Mouse (Mus musculus) G1E-ER4 (cell line): Measurements from ENCODE around the gene Alms1. TPM values are rescaled to one million over a fixed set of nuclear protein-coding genes. Genes with fewer than 3 reads are reported as not detected.

Source experiments
- GATA1 ChIP-seq: IDR thresholded peaks from one replicate; pipeline ENCODE4 v1.8.0; 2012; ENCODE audit warnings: low read length, inconsistent platforms
- polyA plus RNA-seq: library from polyadenylated mRNA; stranded (reverse); fragments of >175 nt; gene quantifications from 2 replicates; pipeline ENCODE4 v1.2.3, GENCODE M21; 2012

Alms1 gene
- 1.3 and 1.7 TPM in 2 replicates for polyA plus RNA-seq

DNA sequence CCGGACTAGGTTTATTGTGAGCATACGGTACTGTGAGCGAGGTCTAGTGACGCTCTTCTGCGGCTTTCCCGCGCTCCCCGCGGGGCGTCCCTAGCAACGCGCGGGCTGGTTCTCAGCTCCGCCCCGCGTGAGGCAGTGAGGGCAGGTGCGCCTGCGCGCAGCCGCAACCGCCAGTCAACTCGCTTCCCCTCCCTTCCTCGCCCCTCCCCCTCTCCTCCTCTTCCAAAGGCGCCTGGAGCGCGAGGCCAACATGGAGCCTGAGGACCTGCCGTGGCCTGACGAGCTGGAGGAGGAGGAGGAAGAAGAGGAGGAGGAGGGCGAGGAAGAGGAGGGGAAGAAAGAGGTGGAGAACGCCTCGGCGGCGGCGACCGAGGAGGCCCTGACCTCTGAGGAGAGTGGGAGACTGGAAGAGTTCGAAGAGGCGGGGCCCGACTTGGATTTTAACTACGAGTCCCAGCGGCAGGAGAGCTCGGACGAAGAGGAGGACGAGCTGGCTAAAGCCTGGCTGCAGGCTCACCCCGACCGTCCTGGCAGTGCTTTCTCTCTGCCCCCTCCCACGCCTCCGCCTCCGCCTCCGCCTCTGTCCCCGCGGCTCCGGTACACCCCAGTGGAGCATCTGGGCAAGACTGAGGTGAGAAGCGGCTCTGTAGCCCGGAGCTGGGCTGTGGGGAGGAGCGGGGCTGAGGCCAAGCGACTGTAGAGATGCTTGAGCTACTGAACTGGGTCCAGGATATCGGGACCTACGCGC, at the start of gene Alms1:
Alms1 (plus strand) TSS at position 136 of the 748 bp plus-strand sequence.
- TF ChIP-seq GATA1: no peak

DNA sequence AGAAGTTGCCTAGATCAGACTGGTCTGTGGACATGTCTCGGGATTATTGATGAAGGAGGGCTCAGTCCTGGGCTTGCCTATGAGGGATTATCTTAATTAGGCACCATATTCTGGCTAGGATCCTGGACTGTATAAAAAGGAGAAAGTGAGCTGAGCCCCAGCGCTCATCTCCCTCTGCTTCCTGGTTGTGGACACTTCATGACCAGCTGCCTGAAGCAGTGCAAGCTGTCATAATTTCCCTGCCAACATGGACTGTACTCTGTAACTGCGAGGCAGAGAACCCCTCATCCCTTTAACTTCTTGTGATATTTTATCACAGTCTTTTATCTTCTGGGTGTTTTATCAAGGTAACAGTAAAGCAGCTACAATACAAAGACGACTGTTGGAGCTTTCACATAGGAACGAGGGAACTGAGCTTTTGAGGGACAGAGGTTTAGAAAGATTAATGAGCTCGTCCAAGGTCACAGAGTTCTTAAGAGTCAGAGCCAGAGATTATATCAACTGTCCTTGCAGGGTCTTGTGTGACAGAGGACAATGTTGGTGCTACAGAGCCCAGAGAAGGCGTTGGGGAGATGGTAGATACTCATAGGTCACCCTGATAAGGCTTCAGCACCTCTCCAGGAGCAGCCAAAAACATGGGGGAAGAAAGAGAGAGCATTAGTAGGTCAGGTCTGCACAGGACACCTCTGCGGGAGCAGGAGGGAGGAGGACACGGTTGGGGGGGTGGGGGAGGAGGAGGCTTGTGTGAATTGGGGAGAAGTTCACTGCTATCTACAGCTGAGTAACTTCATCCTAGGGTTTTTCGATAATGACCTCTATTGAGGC, 43.8 kb upstream of the Alms1 start:
- TF ChIP-seq GATA1: no peak

DNA sequence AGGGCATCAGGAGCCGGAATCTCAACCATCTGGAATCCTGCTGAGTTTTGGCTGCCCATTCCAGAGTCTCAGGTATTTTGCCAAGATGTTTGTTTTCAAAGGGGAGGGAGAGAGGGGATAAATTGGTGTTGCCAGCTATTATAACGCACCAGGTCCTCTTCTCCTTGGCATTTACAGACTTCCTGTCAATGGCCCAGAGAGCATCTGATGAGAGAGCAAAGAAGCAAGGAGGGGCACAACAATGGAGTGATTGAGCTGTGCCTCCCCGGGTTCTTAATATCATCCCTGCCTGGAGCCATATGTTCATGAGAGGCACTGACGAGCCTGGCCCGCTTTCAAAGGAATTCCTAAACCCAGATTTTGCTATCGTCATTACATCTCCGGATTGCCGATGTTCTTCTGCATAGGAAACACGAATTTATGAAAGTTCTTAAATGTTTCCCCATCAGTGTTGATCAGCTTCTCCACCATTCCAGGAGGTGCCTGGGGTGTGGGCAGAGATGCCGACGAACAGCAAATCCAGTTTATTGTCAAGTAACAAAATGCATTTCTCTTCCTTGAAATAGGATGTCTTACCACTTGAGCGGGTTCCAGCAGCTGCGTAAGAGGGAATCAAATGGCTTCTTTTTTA, 43.0 kb upstream of the Alms1 start:
- TF ChIP-seq GATA1: no peak

DNA sequence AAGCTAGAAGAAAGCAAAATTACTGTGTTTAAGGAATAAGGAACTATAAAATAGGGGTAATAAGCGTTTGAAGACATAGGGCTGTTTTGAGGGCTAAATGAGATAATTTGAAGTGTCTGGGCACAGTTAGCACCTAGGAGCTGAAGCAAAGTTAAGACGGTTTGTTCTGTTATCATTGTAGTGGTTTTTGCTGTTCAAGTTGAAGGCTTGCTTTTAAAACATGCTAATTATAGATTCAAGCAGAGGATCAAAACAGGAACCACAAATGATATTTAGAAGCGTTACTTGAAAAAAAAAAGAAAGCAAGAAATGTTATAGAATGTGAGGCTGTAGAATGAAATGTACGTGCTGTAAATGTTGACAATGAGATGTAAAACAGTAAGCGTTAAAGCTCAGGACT, 39.7 kb upstream of the Alms1 start:
- no peak for TF ChIP-seq GATA1

DNA sequence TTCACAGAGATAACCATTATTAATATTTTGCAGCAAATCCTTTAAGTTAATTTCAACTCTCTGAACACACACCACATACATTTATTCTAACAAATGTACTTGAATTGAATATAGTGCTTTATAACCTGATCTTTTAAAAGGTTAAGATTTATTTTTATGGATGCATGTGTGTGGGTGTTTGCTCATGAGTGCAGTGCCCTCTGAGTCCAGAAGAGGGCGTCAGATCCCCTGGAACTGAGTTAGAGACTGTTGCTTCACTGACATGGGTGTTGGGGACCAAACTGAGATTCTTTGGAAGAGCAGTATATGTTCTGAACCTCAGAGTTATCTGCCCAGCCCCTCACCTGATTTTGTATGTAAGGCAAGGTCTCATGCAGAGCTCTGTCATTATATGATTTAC, 25.0 kb upstream of the Alms1 start:
- no peak for TF ChIP-seq GATA1

DNA sequence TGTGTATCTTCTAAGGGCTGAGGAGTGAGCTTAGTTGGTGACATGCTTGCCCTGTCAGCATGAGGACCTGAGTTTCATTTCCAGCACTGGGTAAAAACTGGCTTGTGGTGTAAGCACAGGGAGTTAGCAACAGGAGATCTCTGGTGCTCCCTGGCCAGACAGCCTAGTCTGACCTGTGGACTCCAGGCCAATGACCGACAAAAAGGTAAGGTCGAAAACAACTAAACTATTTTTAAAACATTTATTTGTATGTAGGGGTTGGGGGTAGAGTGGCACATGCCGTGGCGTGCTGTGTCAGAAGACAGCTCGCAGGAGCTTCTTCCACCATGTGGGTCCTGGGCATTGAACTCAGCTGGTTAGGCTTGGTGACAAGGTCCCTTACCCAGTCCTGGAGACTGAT, 14.5 kb upstream of the Alms1 start:
- no peak for TF ChIP-seq GATA1

DNA sequence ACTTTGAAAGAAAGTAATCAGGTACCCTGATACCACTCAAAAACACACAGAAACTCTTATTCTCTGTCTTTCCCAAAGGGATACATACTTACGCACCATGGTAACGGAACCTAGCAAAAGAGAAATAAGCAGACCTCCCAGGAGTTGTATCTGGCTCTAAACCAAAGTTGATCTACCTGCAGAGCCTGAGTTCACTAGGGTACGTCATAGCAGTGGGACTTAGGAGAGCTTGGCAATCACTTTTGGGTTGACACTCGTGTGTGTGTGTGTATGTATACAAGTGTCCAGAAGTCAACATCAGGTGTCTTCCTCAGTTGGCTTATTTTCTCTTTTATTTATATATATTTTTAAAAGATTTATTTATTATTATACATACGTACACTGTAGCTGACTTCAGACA, 5.6 kb upstream of the Alms1 start:
- no peak for TF ChIP-seq GATA1

DNA sequence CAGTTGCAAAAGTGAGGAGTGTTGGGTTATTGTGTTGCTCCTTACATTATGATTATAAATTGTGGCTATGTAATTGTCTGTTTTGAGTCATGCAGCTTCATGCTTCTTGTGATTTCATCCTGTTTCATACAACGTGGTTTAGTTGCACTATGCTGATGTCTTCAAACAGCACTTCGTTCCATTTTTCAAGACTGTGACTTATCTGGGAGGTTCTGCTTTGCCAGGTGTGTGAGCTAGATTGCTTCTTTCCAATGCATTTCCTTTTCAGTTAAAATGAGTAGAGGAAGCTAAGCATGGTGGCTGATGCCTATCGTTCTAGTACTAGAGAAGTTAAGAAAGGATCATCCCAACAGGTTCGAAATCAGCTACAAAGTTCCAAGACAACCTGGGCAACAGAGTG, 2.7 kb upstream of the Alms1 start:
- TF ChIP-seq GATA1: no peak

DNA sequence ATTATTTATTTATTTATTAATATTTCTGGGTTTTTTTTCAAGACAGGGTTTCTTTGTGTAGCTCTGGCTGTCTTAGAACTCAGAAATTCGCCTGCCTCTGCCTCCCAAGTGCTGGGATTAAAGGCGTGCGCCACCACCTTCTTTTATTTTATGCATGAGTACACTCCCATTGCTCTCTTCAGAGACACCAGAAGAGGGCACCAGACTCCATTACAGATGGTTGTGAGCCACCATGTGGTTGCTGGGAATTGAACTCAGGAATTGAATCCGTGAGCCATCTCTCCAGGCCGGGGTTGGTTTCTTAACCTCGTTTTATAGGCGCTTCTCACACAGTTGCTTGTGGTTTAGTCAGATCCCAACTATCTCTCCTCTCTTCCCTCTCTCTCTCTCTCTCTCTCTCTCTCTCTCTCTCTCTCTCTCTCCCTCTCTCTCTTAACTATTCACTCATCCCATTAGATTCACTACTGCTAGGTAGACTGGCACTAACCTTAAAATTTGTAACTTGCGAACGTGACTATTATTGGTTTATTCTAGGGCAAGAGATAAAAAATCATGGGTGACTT, 445 bp upstream of the Alms1 start:
- TF ChIP-seq GATA1: no peak

DNA sequence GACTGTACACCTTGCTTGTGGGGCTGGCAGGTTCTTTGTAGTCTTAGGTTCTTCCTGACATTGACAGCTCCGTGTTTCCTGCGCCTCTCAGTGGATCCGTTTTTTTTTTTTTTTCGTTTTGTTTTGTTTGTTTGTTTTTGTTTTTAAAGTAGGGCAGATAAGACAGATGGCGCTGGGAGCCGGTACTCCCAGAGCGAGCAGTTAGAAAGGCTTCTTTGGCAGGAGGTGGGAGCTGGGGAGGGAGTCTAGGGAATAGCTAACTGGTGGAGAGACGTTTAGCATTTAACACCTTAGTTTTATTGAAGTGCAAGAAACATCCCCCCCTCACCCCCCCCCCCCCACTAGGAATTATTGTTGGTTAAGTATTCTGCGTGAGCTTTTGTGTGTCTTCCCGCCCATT, 833 bp downstream of the Alms1 start:
- TF ChIP-seq GATA1: no peak

DNA sequence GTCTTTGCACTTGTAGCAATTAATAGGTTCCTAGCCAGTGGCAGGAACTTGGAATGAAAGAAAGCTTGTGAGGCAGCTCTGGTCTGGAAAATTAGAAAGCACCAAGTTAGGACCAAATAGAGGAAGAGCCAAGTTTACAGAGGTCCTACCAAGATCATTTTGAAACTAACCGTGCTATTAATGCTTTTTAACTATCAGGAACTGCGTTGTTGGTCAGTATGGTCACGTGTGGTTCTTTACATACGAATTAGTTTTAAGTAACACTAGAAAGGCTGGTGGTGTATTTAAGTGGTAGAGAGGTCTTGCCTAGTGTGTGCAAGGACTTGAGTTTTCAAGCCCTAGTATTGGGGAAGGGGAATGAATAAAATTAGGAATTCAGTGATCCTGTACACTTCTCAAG, 1.2 kb downstream of the Alms1 start:
- no peak for TF ChIP-seq GATA1

DNA sequence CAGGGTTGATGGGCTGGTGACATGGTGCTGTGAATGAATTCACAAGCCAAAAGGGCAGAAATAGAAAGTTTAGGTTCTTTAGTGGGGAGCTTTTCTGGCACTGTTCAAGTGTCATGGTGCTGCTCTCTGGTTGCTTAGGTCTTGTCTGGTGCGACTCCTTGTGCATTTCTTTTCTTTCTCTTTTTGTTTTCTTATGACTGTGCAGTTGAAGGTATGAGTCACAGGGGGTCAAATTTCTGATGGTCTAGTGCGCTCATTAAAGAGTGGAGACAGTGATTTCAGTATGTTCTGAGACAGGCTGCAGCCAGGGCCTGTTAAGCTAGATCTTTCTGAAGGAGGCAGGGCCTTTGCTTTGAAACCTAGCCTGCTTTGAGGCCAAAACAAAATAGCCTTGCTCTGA, 2.8 kb downstream of the Alms1 start:
- TF ChIP-seq GATA1: no peak

DNA sequence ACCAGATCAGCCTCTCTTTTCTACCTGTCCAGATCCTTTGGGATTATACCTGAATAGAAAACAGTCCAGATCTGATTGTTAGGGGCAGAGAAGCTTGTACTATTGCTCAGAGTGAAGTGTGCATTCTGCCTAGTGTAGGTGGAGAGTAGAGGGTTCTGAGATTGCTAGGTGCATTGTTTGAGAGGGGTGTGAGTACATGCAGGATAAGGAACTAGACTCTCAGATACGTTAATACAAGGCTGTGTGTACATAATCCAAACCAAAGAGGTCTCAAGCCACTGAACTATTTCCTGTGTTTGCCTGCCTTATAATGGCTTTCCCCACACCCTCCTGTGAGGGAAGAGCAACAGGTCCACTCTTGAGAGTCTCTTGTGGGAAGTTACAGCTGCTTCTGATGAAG, 12.0 kb downstream of the Alms1 start:
- TF ChIP-seq GATA1: no peak

DNA sequence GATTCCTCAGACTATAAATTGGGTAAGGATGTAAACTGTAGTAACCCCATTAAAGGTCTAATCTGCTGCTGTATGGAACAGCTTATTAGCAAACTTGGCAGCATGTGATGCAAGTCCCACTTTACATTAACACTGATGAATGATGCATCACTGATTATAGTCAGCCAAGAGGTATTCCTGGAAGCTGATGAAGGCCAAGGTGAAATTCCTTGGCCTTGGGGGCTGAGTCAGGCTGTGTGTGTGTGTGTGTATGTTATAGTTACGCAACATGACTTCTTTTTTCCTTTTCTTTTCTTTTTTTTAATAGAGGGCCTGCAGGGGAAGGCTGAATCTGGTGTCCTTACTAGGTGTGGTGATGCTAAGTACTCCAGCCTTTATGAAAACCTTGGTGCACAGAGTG, 23.2 kb downstream of the Alms1 start:
- no peak for TF ChIP-seq GATA1

DNA sequence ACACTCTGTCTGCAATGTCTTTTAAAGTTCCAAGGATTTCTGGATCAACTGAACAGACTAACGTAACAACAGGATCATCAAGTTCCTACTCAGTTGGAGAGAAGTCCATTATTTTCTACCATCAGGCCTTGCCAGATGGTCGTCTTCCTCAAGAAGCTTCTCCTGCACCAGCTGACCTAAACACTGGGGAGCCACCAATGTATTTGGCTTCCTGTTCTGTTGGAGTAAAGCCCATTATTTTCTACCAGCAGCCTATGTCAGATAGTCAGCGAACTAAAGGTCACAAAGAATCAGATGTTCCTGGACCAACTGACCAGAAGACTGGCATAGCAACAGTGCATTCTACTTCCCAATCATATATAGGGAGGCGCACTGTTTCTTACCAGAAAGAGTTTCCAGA, 33.5 kb downstream of the Alms1 start:
- TF ChIP-seq GATA1: no peak

DNA sequence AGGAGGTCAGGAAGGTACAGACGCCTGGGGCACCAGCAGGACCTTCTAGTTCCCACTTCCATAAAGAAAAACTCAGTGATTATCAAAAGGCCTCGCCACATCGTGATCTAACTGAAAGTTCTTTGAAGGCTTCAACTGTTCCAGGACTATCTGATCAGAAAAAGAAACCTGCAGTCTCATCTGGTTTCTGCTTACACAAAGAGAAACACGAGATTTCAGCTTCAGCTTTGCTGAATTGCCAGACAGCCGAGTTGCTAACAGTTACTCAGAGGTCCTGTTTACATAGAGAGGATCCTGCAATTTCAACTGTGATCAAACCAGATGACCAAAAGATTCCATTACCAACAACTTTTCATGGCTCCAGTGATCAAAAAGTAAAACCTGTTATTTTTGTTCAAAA, 34.3 kb downstream of the Alms1 start:
- no peak for TF ChIP-seq GATA1
